9 mouse cellular contexts compared by ENCODE assay signal in the genomic region with DNA sequence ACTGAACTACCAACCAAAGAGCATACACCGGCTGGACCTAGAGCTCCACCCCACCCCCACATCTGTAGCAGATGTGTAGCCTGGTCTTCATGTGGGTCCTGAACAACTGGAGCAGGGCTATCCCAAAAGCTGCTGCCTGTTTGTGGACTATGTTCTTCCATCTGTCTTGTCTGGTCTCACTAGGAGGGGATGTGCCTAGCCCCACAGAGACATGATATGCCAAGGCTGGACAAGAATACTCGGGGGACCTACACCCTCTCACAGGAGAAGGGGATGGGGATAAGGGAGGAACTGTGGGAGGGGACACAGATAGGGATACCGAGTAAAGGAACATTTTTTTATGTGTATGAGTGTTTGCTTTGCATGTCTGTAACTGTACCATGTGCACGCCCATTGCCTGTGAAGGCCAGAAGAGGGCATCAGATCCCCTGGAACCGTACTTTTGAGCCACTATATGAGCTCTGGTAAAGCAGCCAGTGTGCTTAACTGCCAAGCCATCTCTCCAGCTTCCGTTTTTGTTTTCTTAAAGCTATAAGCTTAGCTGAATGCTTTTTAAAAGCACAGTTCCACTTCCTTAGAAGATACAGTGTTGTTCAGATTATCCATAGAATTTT. TPM values are rescaled to one million over a fixed set of nuclear protein-coding genes. Genes with fewer than 3 reads are reported as not detected.
DNase-seq lines count a peak whose midpoint lies in the region; ATAC-seq and TF ChIP-seq lines count a peak whose summit lies in the region.
"Had no signal": no experiment of that assay in that cellular context is flagged by ENCODE, and none has a peak within 500 bp of the region (broad histone marks: within the 10 kb centered on the region; RNA-seq: fewer than 3 reads in every experiment).

No protein-coding gene starts in this region.

- intact Hi-C loops in left cerebral cortex, postnatal 25 days (cut with DNase I): loop anchor here (2.0 to 5.0 kb wide), 2 partner anchors 123 to 143 kb away; no protein-coding TSS in a partner anchor

- no peaks in the 10 kb centered on the region for H3K27me3 ChIP-seq in cerebellum, adult 2 months (ENCODE audit: control insufficient read depth, insufficient read depth, low read length)
- no peaks in the 10 kb centered on the region for H3K27me3 ChIP-seq in intestine, postnatal 0 days (replicated peaks; ENCODE audit: control insufficient read depth, insufficient read depth, low read length)

- peak; percentile 24 to 40 for DNase-seq in urinary bladder, adult 18-20 months (ENCODE audit: low spot score in 2 of 2)
- DNase-seq in urinary bladder, postnatal 25 days (ENCODE audit: low spot score): no peak
- DNase-seq in cerebellum, adult 2 months: peak; percentile 72 to 75
- peak; percentile 22 to 57 for DNase-seq in frontal cortex, postnatal 14 days (ENCODE audit: low spot score in 2 of 2)
- peak; percentile 55 to 81 for DNase-seq in left cerebral cortex, postnatal 25 days (ENCODE audit: low spot score in 2 of 2)
- peak; percentile 20 to 48 for DNase-seq in natural killer cell, adult 2 months (ENCODE audit: low spot score in 2 of 2)
- peak; percentile 81 for DNase-seq in thymus, postnatal 14 days

- no peaks in the 10 kb centered on the region for H3K9me3 ChIP-seq in intestine, postnatal 0 days (ENCODE audit: control insufficient read depth)

- no peak overlapping the region for H3K9ac ChIP-seq in intestine, postnatal 0 days (ENCODE audit: low read depth, low read length)

- WGBS in cerebellum, adult 2 months: 27% methylated on average over 6 of the region's 6 CpGs
- 28% methylated on average over 6 of the region's 6 CpGs for WGBS in intestine, postnatal 0 days

- TF ChIP-seq CTCF in cerebellum, adult 2 months (IDR thresholded peaks at IDR 0.05; ENCODE audit: borderline replicate concordance, insufficient read depth, low read depth, low read length): peak; percentile 89
- peak; percentile 86 for TF ChIP-seq CTCF in intestine, postnatal 0 days (IDR thresholded peaks at IDR 0.05; ENCODE audit: low read depth)

- H3K4me3 ChIP-seq in cerebellum, adult 2 months (replicated peaks; ENCODE audit: insufficient read depth, low read depth, low read length): no peak overlapping the region
- no peak overlapping the region for H3K4me3 ChIP-seq in intestine, postnatal 0 days (ENCODE audit: low read depth, low read length)

- no peak overlapping the region for H3K27ac ChIP-seq in cerebellum, adult 2 months (ENCODE audit: insufficient read depth, low read length)
- no peak overlapping the region for H3K27ac ChIP-seq in intestine, postnatal 0 days (ENCODE audit: low read depth, low read length)

- no peaks in the 10 kb centered on the region for H3K4me1 ChIP-seq in cerebellum, adult 2 months (ENCODE audit: control insufficient read depth, insufficient read depth, low read length)
- no peaks in the 10 kb centered on the region for H3K4me1 ChIP-seq in intestine, postnatal 0 days (replicated peaks; ENCODE audit: control insufficient read depth, insufficient read depth, low read length)

- no peak overlapping the region for H3K4me2 ChIP-seq in intestine, postnatal 0 days (replicated peaks; ENCODE audit: low read depth)

- 0 out of 2 replicates have a peak, but pooled peaks have one; percentile 16 for ATAC-seq in intestine, postnatal 0 days

- no peaks in the 10 kb centered on the region for H3K36me3 ChIP-seq in intestine, postnatal 0 days (ENCODE audit: control insufficient read depth, insufficient read depth)

- no peak for TF ChIP-seq POLR2A in cerebellum, adult 2 months (IDR thresholded peaks at IDR 0.05; ENCODE audit: borderline replicate concordance, insufficient read depth, low read length)

RNA-seq across cellular contexts. Expression of a gene that starts 31.0 kb away (rescaled TPM):
- not detected in 2 replicates for polyA plus RNA-seq in cerebellum, adult 2 months (2012; rRNA removed)
- polyA plus RNA-seq in intestine, postnatal 0 days (2015; fragmentation: Nextera tagmentation; extraction: Ambion mirVana): not detected in 2 replicates
- total RNA-seq in left cerebral cortex, postnatal 25 days (2021): not detected
- polyA plus RNA-seq: gonadal fat pad, adult 2 months had no signal

RNA-seq across cellular contexts. Expression of a gene that starts 37.0 kb away (rescaled TPM):
- 158 and 160 TPM in 2 replicates for polyA plus RNA-seq in cerebellum, adult 2 months (2012; rRNA removed)
- 27.8 and 32.6 TPM in 2 replicates for polyA plus RNA-seq in intestine, postnatal 0 days (2015; fragmentation: Nextera tagmentation; extraction: Ambion mirVana)
- total RNA-seq in left cerebral cortex, postnatal 25 days (2021): 100 to 1,000 TPM; 276 to 292 TPM

RNA-seq across cellular contexts. Expression of a gene that starts 48.1 kb away (rescaled TPM):
- polyA plus RNA-seq in cerebellum, adult 2 months (2012; rRNA removed): not detected in 2 replicates
- not detected in 2 replicates for polyA plus RNA-seq in intestine, postnatal 0 days (2015; fragmentation: Nextera tagmentation; extraction: Ambion mirVana)
- total RNA-seq in left cerebral cortex, postnatal 25 days (2021): not detected
- polyA plus RNA-seq: gonadal fat pad, adult 2 months had no signal
